Mouse (Mus musculus): Measurements from ENCODE around the gene Col25a1.

DNA sequence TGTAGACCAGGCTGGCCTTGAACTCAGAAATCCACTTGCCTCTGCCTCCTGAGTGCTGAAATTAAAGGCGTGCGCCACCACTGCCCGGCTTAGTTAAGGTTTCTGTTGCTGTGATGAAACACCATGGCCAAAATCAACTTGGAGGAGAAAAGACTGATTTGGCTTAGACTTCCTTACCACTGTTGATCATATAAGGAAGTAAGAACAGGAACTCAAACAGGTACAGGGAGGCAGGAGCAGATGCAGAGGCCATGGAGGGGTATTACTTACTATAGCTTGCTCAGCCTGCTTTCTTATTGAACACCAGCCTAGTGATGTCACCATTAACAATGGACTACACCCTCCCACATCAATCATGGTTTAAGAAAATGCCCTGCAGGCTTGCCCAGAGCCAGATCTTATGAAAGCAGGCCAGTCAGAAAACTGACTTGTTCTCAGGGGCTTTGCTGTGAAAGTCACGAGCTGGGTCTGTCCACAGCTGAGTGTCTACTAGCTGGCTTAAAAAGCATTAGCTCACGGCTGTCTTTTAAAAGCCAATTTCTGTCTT is 249.1 kb downstream of the Col25a1 start:
- no peak for TF ChIP-seq POLR2A (IDR thresholded peaks at IDR 0.05; ENCODE audit: insufficient read depth, low read depth, low read length)
- no peak for TF ChIP-seq CTCF (IDR thresholded peaks at IDR 0.05; ENCODE audit: insufficient read depth, low read depth, low read length)

Measured in olfactory bulb, adult 2 months (tissue).